Mouse (Mus musculus): ENCODE measurements around the gene Gm9958. TPM values are rescaled to one million over a fixed set of nuclear protein-coding genes. Genes with fewer than 3 reads are reported as not detected.

Gene Gm9958
- polyA plus RNA-seq, 1 experiment from 2014 or later = 7.1 TPM

GRCm38 (mm10) chr5:90365141-90365951 lies 1.7 kb upstream of the Gm9958 start:
- peak overlapping the region; percentile 90 for H3K4me3 ChIP-seq (replicated peaks)
- H3K27me3 ChIP-seq = no peaks in the 10 kb centered on the region
- no peaks in the 10 kb centered on the region for H3K9me3 ChIP-seq (replicated peaks)
- under 1% methylated on average over 50 of the region's 61 CpGs for WGBS
- H3K36me3 ChIP-seq = no peaks in the 10 kb centered on the region
- H3K27ac ChIP-seq (replicated peaks) = peak overlapping the region; percentile 100
- H3K9ac ChIP-seq = peak overlapping the region; percentile 98
- H3K4me1 ChIP-seq = peaks cover 12% of the 10 kb centered on the region
- H3K4me2 ChIP-seq (replicated peaks) = peak overlapping the region; percentile 59
- peak; percentile 29; the same call in 1 of the 2 replicates for ATAC-seq (ENCODE audit: insufficient number of reproducible peaks, low FRiP score, low TSS enrichment, low read depth)

- Histone ChIP-seq H3K36me3 (no peaks in the 10 kb centered on the region), H3K9ac (peak within 1 kb of the TSS; percentile 98), H3K9me3 (replicated peaks) (no peaks in the 10 kb centered on the region), H3K27me3 (no peaks in the 10 kb centered on the region), H3K27ac (replicated peaks) (peak within 1 kb of the TSS; percentile 100), H3K4me2 (replicated peaks) (peak within 1 kb of the TSS; percentile 63), H3K4me1 (peaks cover 12% of the 10 kb centered on the region), H3K4me3 (replicated peaks) (peak within 1 kb of the TSS; percentile 90)
- WGBS = under 1% methylated on average over 58 of the region's 104 CpGs
- peak; percentile 94 for ATAC-seq (ENCODE audit: insufficient number of reproducible peaks, low FRiP score, low TSS enrichment, low read depth)
Observed at GRCm38 (mm10) chr5:90366121-90367066, 610 bp upstream of the Gm9958 start, which contains the start of gene Ankrd17. Ankrd17 (minus strand) TSS chr5:90366577.

GRCm38 (mm10) chr5:90370401-90370800 lies 3.4 kb downstream of the Gm9958 start:
- WGBS = 88% methylated on average over 5 of the region's 5 CpGs
- Histone ChIP-seq H3K4me3 (replicated peaks) (no peak overlapping the region), H3K27ac (replicated peaks) (no peak overlapping the region), H3K27me3 (no peaks in the 10 kb centered on the region), H3K9me3 (replicated peaks) (no peaks in the 10 kb centered on the region), H3K4me1 (no peaks in the 10 kb centered on the region), H3K9ac (no peak overlapping the region), H3K4me2 (replicated peaks) (no peak overlapping the region), H3K36me3 (no peaks in the 10 kb centered on the region)
- ATAC-seq (ENCODE audit: insufficient number of reproducible peaks, low FRiP score, low TSS enrichment, low read depth) = no peak

- Histone ChIP-seq H3K4me3 (replicated peaks) (no peak overlapping the region), H3K27ac (replicated peaks) (no peak overlapping the region), H3K36me3 (no peaks in the 10 kb centered on the region), H3K9me3 (replicated peaks) (no peaks in the 10 kb centered on the region), H3K27me3 (no peaks in the 10 kb centered on the region), H3K9ac (no peak overlapping the region), H3K4me1 (no peaks in the 10 kb centered on the region), H3K4me2 (replicated peaks) (no peak overlapping the region)
- WGBS = 88% methylated on average over 4 of the region's 4 CpGs
- no peak for ATAC-seq (ENCODE audit: insufficient number of reproducible peaks, low FRiP score, low TSS enrichment, low read depth)
Observed at GRCm38 (mm10) chr5:90373708-90374107, 6.7 kb downstream of the Gm9958 start.

- WGBS = 56% methylated on average over 4 of the region's 4 CpGs
- Histone ChIP-seq H3K36me3 (no peaks in the 10 kb centered on the region), H3K4me2 (replicated peaks) (no peak overlapping the region), H3K27ac (replicated peaks) (no peak overlapping the region), H3K4me1 (no peaks in the 10 kb centered on the region), H3K9ac (no peak overlapping the region), H3K27me3 (no peaks in the 10 kb centered on the region), H3K4me3 (replicated peaks) (no peak overlapping the region), H3K9me3 (replicated peaks) (no peaks in the 10 kb centered on the region)
- ATAC-seq (ENCODE audit: insufficient number of reproducible peaks, low FRiP score, low TSS enrichment, low read depth) = no peak
Observed at GRCm38 (mm10) chr5:90381458-90381857, 14.5 kb downstream of the Gm9958 start.

- H3K36me3 ChIP-seq = no peaks in the 10 kb centered on the region
- no peak overlapping the region for H3K4me2 ChIP-seq (replicated peaks)
- no peaks in the 10 kb centered on the region for H3K27me3 ChIP-seq
- no peak overlapping the region for H3K9ac ChIP-seq
- no peaks in the 10 kb centered on the region for H3K9me3 ChIP-seq (replicated peaks)
- no peak overlapping the region for H3K4me3 ChIP-seq (replicated peaks)
- no peak overlapping the region for H3K27ac ChIP-seq (replicated peaks)
- ATAC-seq (ENCODE audit: insufficient number of reproducible peaks, low FRiP score, low TSS enrichment, low read depth) = no peak
- H3K4me1 ChIP-seq = no peaks in the 10 kb centered on the region
- WGBS = 34% methylated on average over 1 of the region's 1 CpGs
Observed at GRCm38 (mm10) chr5:90383080-90383479, 16.1 kb downstream of the Gm9958 start.

GRCm38 (mm10) chr5:90393764-90394163 lies 26.8 kb downstream of the Gm9958 start:
- no peak for ATAC-seq (ENCODE audit: insufficient number of reproducible peaks, low FRiP score, low TSS enrichment, low read depth)

GRCm38 (mm10) chr5:90394322-90394721 lies 27.3 kb downstream of the Gm9958 start:
- H3K27me3 ChIP-seq = no peaks in the 10 kb centered on the region

More at GRCm38 (mm10) chr5:90393764-90394163, 26.8 kb downstream of the Gm9958 start:
- H3K4me3 ChIP-seq (replicated peaks) = no peak overlapping the region
- 51% methylated on average over 5 of the region's 5 CpGs for WGBS
- H3K9ac ChIP-seq = no peak overlapping the region
- H3K9me3 ChIP-seq (replicated peaks) = no peaks in the 10 kb centered on the region
- H3K4me2 ChIP-seq (replicated peaks) = no peak overlapping the region
- no peak overlapping the region for H3K27ac ChIP-seq (replicated peaks)
- H3K27me3 ChIP-seq = no peaks in the 10 kb centered on the region
- H3K4me1 ChIP-seq = no peaks in the 10 kb centered on the region
- no peaks in the 10 kb centered on the region for H3K36me3 ChIP-seq

GRCm38 (mm10) chr5:90396817-90397216 lies 29.8 kb downstream of the Gm9958 start:
- Histone ChIP-seq H3K4me2 (replicated peaks) (no peak overlapping the region), H3K4me1 (no peaks in the 10 kb centered on the region), H3K4me3 (replicated peaks) (no peak overlapping the region), H3K9me3 (replicated peaks) (no peaks in the 10 kb centered on the region), H3K27me3 (no peaks in the 10 kb centered on the region), H3K9ac (no peak overlapping the region), H3K27ac (replicated peaks) (no peak overlapping the region), H3K36me3 (no peaks in the 10 kb centered on the region)
- ATAC-seq (ENCODE audit: insufficient number of reproducible peaks, low FRiP score, low TSS enrichment, low read depth) = no peak
- WGBS = 89% methylated on average over 4 of the region's 4 CpGs

More at GRCm38 (mm10) chr5:90394322-90394721, 27.3 kb downstream of the Gm9958 start:
- ATAC-seq (ENCODE audit: insufficient number of reproducible peaks, low FRiP score, low TSS enrichment, low read depth) = no peak
- Histone ChIP-seq H3K9me3 (replicated peaks) (no peaks in the 10 kb centered on the region), H3K4me3 (replicated peaks) (no peak overlapping the region), H3K4me1 (no peaks in the 10 kb centered on the region), H3K4me2 (replicated peaks) (no peak overlapping the region), H3K27ac (replicated peaks) (no peak overlapping the region), H3K9ac (no peak overlapping the region), H3K36me3 (no peaks in the 10 kb centered on the region)
- WGBS = 66% methylated on average over 4 of the region's 4 CpGs

- ATAC-seq (ENCODE audit: insufficient number of reproducible peaks, low FRiP score, low TSS enrichment, low read depth) = no peak
- Histone ChIP-seq H3K4me3 (replicated peaks) (no peak overlapping the region), H3K4me1 (no peaks in the 10 kb centered on the region), H3K27ac (replicated peaks) (no peak overlapping the region), H3K27me3 (no peaks in the 10 kb centered on the region; the same call in 1 of the 2 replicates), H3K4me2 (replicated peaks) (no peak overlapping the region), H3K36me3 (no peaks in the 10 kb centered on the region), H3K9ac (no peak overlapping the region), H3K9me3 (replicated peaks) (no peaks in the 10 kb centered on the region)
- WGBS = 77% methylated on average over 4 of the region's 4 CpGs
Observed at GRCm38 (mm10) chr5:90405210-90405609, 38.2 kb downstream of the Gm9958 start.
